Comparison of ENCODE assay signal across 31 mouse cellular contexts in genomic region chr1:162472949-162473348, GRCm38 (mm10). TPM values are rescaled to one million over a fixed set of nuclear protein-coding genes. Genes with fewer than 3 reads are reported as not detected.
"Had no signal": no experiment of that assay in that cellular context is flagged by ENCODE, and none has a peak within 500 bp of the region (broad histone marks: within the 10 kb centered on the region; RNA-seq: fewer than 3 reads in every experiment).

No protein-coding gene starts in this region.

- H3K4me3 ChIP-seq: limb, embryonic 10.5 days; limb, embryonic 12.5 days; limb, embryonic 13.5 days; limb, embryonic 15.5 days; liver, embryonic 12.5 days; liver, embryonic 13.5 days; liver, embryonic 15.5 days; lung, embryonic 15.5 days; megakaryocyte, embryonic 14.5 days; midbrain, embryonic 10.5 days; midbrain, embryonic 12.5 days; midbrain, embryonic 13.5 days; midbrain, embryonic 15.5 days; myocyte; neural tube, embryonic 12.5 days had no signal

- H3K4me1 ChIP-seq: neural tube, embryonic 12.5 days had no signal

- H3K27ac ChIP-seq: limb, embryonic 10.5 days; limb, embryonic 12.5 days; limb, embryonic 13.5 days; limb, embryonic 15.5 days; liver, embryonic 12.5 days; liver, embryonic 13.5 days; liver, embryonic 14.5 days; liver, embryonic 15.5 days; lung, embryonic 15.5 days; macrophage; midbrain, embryonic 10.5 days; midbrain, embryonic 12.5 days; midbrain, embryonic 13.5 days; midbrain, embryonic 15.5 days; neural tube, embryonic 12.5 days had no signal

- DNase-seq: left cerebral cortex, postnatal 4 days; liver; liver, embryonic 13.5 days; liver, postnatal 0 days; lung, adult 18-20 months; lung, adult 2 months; lung, embryonic 14.5 days; lung, postnatal 10 days; lung, postnatal 14 days; lung, postnatal 36 days; lung, postnatal 4 days; midbrain, embryonic 14.5 days had no signal

- H3K9me3 ChIP-seq: limb, embryonic 10.5 days; limb, embryonic 12.5 days; limb, embryonic 13.5 days; limb, embryonic 15.5 days; liver, embryonic 12.5 days; liver, embryonic 13.5 days; liver, embryonic 15.5 days; lung, embryonic 15.5 days; midbrain, embryonic 10.5 days; midbrain, embryonic 12.5 days; midbrain, embryonic 13.5 days; midbrain, embryonic 15.5 days; neural tube, embryonic 12.5 days had no signal

- H3K9ac ChIP-seq: limb, embryonic 12.5 days; limb, embryonic 13.5 days; limb, embryonic 15.5 days; liver, embryonic 12.5 days; liver, embryonic 13.5 days; liver, embryonic 14.5 days; liver, embryonic 15.5 days; liver, postnatal 0 days; lung, embryonic 14.5 days; lung, embryonic 15.5 days; midbrain, embryonic 12.5 days; midbrain, embryonic 13.5 days; midbrain, embryonic 15.5 days; neural tube, embryonic 12.5 days had no signal

- H3K4me2 ChIP-seq: limb, embryonic 12.5 days; limb, embryonic 13.5 days; limb, embryonic 15.5 days; liver, embryonic 11.5 days; liver, embryonic 12.5 days; liver, embryonic 13.5 days; liver, embryonic 15.5 days; lung, embryonic 14.5 days; lung, embryonic 15.5 days; midbrain, embryonic 11.5 days; midbrain, embryonic 12.5 days; midbrain, embryonic 13.5 days; midbrain, embryonic 15.5 days; neural tube, embryonic 12.5 days had no signal

- H3K36me3 ChIP-seq: limb, embryonic 10.5 days; limb, embryonic 12.5 days; limb, embryonic 13.5 days; limb, embryonic 15.5 days; liver, embryonic 12.5 days; liver, embryonic 13.5 days; liver, embryonic 15.5 days; lung, embryonic 15.5 days; midbrain, embryonic 10.5 days; midbrain, embryonic 12.5 days; midbrain, embryonic 13.5 days; midbrain, embryonic 15.5 days; neural tube, embryonic 12.5 days had no signal

- H3K27me3 ChIP-seq: midbrain, embryonic 15.5 days had no signal

RNA-seq across cellular contexts. Expression of gene Dnm3, which starts 4.9 kb away (rescaled TPM):
- total RNA-seq: megakaryocyte progenitor cell, adult 5-6 weeks had no signal
- polyA plus RNA-seq: macrophage had no signal
